Mouse (Mus musculus): Measurements from ENCODE around the gene Krtap4-8. TPM values are rescaled to one million over a fixed set of nuclear protein-coding genes. Genes with fewer than 3 reads are reported as not detected.
"Not testable (repeated sequence)": the region's sequence is repeated elsewhere in the genome, so short reads cannot be mapped to it uniquely, and the experiment has no call there.

Krtap4-8 gene
- not detected in 2 replicates for polyA plus RNA-seq (2012; rRNA removed)

DNA sequence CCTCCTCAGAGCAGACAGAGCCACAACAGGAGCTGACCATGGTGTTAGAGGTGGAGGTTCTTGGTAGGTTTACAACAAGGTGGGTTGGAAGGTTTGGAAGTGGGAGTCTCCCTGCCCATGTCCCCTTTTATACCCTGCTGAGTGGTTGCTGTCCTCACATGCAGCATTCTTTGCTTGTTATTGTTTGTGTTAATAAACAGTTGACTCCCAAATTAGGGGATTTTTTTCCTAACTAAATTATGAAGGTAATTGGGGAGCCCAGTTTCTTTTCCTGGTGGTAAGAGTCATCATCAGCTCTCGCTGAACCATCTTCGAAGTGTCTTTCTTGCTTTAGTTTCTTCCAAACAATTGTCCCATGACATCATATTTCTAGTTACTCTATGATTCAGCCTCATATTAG lies at the start of gene Krtap4-8:
Krtap4-8 (minus strand) TSS at position 101 of the 400 bp plus-strand sequence.
- no peak for DNase-seq (ENCODE audit: low spot score)

GRCm38 (mm10) chr11:99815566-99815965 lies 35.1 kb upstream of the Krtap4-8 start, which contains the start of gene Gm11564:
TSS of gene Gm11564 (minus strand) at chr11:99815666.
- not testable (repeated sequence) for DNase-seq (ENCODE audit: low spot score)

DNA sequence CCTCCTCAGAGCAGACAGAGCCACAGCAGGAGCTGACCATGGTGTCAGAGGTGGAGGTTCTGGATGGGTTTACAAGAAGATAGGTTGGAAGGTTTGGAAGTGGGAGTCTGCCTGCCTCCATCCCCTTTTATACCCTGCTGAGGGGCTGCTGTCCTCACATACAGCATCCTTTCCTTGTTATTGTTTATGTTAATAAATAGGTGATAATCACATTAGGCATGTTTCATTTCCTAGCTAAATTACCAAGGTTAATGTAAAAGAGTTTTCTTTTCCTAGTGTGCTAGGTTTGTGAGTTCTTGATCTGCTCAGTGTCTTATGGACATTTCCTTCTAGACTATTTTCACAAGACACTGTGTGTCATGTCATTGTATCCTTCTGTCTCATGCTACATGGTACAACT lies 29.3 kb upstream of the Krtap4-8 start, which contains the start of gene Krtap4-13:
Krtap4-13 (minus strand) TSS at position 101 of the 400 bp plus-strand sequence.
- not testable (repeated sequence) for DNase-seq (ENCODE audit: low spot score)

DNA sequence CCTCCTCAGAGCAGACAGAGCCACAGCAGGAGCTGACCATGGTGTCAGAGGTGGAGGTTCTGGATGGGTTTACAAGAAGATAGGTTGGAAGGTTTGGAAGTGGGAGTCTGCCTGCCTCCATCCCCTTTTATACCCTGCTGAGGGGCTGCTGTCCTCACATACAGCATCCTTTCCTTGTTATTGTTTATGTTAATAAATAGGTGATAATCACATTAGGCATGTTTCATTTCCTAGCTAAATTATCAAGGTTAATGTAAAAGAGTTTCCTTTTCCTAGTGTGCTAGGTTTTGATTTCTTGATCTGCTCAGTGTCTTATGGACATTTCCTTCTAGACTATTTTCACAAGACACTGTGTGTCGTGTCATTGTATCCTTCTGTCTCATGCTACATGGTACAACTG lies 23.8 kb upstream of the Krtap4-8 start, which contains the start of gene Gm11554:
Gm11554 (minus strand) TSS at position 101 of the 400 bp plus-strand sequence.
- not testable (repeated sequence) for DNase-seq (ENCODE audit: low spot score)

- DNase-seq (ENCODE audit: low spot score): not testable (repeated sequence)
Measured at GRCm38 (mm10) chr11:99798832-99799231, 18.3 kb upstream of the Krtap4-8 start, which contains the start of gene Gm11569. TSS of gene Gm11569 (minus strand) at chr11:99798932.

- DNase-seq (ENCODE audit: low spot score): no peak
Measured at GRCm38 (mm10) chr11:99793367-99793766, 12.9 kb upstream of the Krtap4-8 start, which contains the start of gene Gm11596. TSS of gene Gm11596 (minus strand) at chr11:99793467.

DNA sequence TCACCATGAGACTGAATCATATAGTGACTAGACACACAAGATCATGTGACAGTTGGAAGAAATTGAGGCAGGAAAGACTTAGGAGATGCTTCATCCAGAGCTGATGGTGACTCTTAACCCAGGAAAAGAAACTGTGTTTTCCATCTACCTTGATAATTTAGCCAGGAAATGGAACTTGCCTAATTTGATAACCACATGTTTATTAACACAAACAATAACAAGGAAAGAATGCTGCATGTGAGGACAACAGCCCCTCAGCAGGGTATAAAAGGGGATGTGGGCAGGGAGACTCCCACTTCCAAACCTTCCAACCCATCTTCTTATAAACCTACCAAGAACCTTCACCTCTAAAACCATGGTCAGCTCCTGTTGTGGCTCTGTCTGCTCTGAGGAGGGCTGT lies 4.4 kb upstream of the Krtap4-8 start, which contains the start of gene Krtap4-9:
Krtap4-9 (plus strand) TSS at position 301 of the 400 bp plus-strand sequence.
- not testable (repeated sequence) for DNase-seq (ENCODE audit: low spot score)

DNA sequence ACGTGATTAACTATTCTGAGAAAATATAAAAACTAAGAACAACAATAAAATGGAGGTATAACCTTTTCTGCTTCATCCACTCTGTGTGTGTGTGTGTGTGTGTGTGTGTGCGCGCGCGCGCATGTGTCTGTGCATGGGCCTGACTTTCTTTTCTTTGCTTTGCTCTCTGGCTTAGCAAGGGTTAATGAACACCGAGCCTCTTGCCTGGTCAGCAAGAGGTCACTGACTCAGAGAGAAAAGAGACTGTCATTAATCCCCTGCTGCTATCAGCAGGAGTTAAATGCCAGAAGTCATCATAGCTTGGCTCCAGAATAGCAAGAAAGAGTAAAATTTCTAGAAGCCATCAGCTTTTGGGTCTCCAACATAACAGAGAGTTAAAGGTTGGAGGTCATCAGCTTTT lies 2.1 kb downstream of the Krtap4-8 start:
- no peak for DNase-seq (ENCODE audit: low spot score)

- not testable (repeated sequence) for DNase-seq (ENCODE audit: low spot score)
Measured at GRCm38 (mm10) chr11:99772813-99773212, 7.7 kb downstream of the Krtap4-8 start, which contains the start of gene Gm11595. TSS of gene Gm11595 (minus strand) at chr11:99772913.

DNA sequence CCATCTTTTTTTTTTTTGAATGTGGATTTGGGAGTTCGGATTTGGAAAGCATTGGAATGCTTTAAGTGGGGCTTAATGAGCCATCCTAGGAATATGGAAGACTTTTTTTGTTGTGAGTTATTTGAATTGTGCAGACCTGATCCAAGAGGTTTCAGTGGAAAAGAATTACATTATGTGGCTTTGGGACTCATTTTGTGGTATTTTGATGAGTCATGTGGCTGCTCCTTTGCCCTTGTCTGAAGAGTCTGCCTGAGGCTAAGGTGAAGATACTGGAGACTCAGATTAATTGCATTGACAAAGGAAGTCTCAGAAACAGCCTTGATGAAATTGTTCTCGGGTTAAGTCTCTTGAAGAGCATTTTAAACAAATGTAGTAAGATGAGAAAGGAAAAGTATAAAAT lies 12.1 kb downstream of the Krtap4-8 start:
- no peak for DNase-seq (ENCODE audit: low spot score)

DNA sequence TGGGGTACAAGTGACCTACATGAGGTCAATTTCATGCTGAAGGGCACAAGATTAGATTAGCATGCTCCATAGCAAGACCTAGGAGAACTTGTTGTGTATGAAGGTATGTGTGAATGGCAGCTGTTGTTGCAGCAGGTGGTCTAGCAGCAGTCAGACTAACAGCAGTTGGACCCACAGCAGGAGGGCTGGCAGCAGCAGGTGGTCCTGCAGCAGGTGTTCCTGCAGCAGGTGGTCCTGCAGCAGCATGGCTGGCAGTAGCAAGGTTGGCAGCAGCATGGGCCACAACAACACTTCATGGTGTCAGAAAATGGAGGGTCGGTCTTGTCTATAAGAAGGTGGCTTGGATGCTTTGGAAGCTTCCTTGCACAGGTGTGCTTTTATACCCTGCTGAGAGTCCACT lies 21.6 kb downstream of the Krtap4-8 start:
- DNase-seq (ENCODE audit: low spot score): no peak

DNA sequence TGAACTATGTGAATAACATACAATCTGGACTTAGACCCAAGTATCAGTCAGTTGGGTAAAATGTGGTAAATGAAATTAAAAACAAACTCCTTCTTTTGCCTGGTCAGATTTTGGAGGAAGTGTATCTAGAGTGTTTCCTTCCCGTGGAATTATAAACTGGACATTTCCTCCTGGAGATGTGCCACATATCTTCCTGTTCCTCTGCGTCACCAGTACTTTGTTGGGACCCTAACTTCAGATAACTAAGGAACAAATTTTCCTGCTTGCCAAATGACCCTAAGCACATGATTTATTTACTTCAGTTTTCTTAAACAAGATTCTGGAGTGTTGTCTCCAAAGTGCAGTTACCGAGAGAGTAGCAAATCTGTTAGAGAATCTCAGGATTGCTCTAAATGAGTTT lies 36.5 kb downstream of the Krtap4-8 start:
- no peak for DNase-seq (ENCODE audit: low spot score)

- no peak for DNase-seq (ENCODE audit: low spot score)
Measured at GRCm38 (mm10) chr11:99734190-99734589, 46.3 kb downstream of the Krtap4-8 start, which contains the start of gene Gm14180. TSS of gene Gm14180 (minus strand) at chr11:99734290.

Other genes starting within 250 kb of the Krtap4-8 start
- gene Krt40, start 237.5 kb downstream of the Krtap4-8 start, polyA plus RNA-seq (2012; rRNA removed): not detected in 2 replicates
- not detected in 2 replicates for gene Krtap3-3, start 229.8 kb downstream of the Krtap4-8 start, polyA plus RNA-seq (2012; rRNA removed)
- not detected in 2 replicates for gene Krtap3-2, start 223.9 kb downstream of the Krtap4-8 start, polyA plus RNA-seq (2012; rRNA removed)
- not detected in 2 replicates for gene Gm11939, start 221.2 kb downstream of the Krtap4-8 start, polyA plus RNA-seq (2012; rRNA removed)
- not detected in 2 replicates for gene Krtap3-1, start 214.1 kb downstream of the Krtap4-8 start, polyA plus RNA-seq (2012; rRNA removed)
- gene Krtap1-5, start 199.7 kb downstream of the Krtap4-8 start, polyA plus RNA-seq (2012; rRNA removed): 0.22 TPM in 1 of 2 replicates, not detected in the other
- not detected in 2 replicates for gene Krtap1-4, start 197.1 kb downstream of the Krtap4-8 start, polyA plus RNA-seq (2012; rRNA removed)
- not detected in 2 replicates for gene Krtap1-3, start 189.4 kb downstream of the Krtap4-8 start, polyA plus RNA-seq (2012; rRNA removed)
- not detected in 2 replicates for gene Krtap9-3, start 182.6 kb downstream of the Krtap4-8 start, polyA plus RNA-seq (2012; rRNA removed)
- not detected in 2 replicates for gene Gm11938, start 177.4 kb downstream of the Krtap4-8 start, polyA plus RNA-seq (2012; rRNA removed)
- gene Gm11937, start 170.5 kb downstream of the Krtap4-8 start, polyA plus RNA-seq (2012; rRNA removed): not detected in 2 replicates
- gene Krtap2-4, start 165.9 kb downstream of the Krtap4-8 start, polyA plus RNA-seq (2012; rRNA removed): not detected in 2 replicates
- 0.18 TPM in 1 of 2 replicates, not detected in the other for gene Gm11562, start 160.3 kb downstream of the Krtap4-8 start, polyA plus RNA-seq (2012; rRNA removed)
- gene Krtap4-1, start 152.5 kb downstream of the Krtap4-8 start, polyA plus RNA-seq (2012; rRNA removed): not detected in 2 replicates
- gene Krtap4-2, start 145.6 kb downstream of the Krtap4-8 start, polyA plus RNA-seq (2012; rRNA removed): not detected in 2 replicates
- not detected in 2 replicates for gene Krtap4-7, start 136.6 kb downstream of the Krtap4-8 start, polyA plus RNA-seq (2012; rRNA removed)
- not detected in 2 replicates for gene Gm11555, start 130.5 kb downstream of the Krtap4-8 start, polyA plus RNA-seq (2012; rRNA removed)
- gene Gm11563, start 121.7 kb downstream of the Krtap4-8 start, polyA plus RNA-seq (2012; rRNA removed): not detected in 2 replicates
- not detected in 2 replicates for gene Krtap4-6, start 114.7 kb downstream of the Krtap4-8 start, polyA plus RNA-seq (2012; rRNA removed)
- not detected in 2 replicates for gene Gm14190, start 90.0 kb downstream of the Krtap4-8 start, polyA plus RNA-seq (2012; rRNA removed)
- not detected in 2 replicates for gene Gm14180, start 46.4 kb downstream of the Krtap4-8 start, polyA plus RNA-seq (2012; rRNA removed)
- gene Gm11595, start 7.8 kb downstream of the Krtap4-8 start, polyA plus RNA-seq (2012; rRNA removed): not detected in 2 replicates
- gene Krtap4-9, start 4.5 kb upstream of the Krtap4-8 start, polyA plus RNA-seq (2012; rRNA removed): not detected in 2 replicates
- 0.06 TPM in 1 of 2 replicates, not detected in the other for gene Gm11596, start 12.8 kb upstream of the Krtap4-8 start, polyA plus RNA-seq (2012; rRNA removed)
- 0.08 TPM in 1 of 2 replicates, not detected in the other for gene Gm11569, start 18.2 kb upstream of the Krtap4-8 start, polyA plus RNA-seq (2012; rRNA removed)
- gene Gm11554, start 23.7 kb upstream of the Krtap4-8 start, polyA plus RNA-seq (2012; rRNA removed): not detected in 2 replicates
- gene Krtap4-13, start 29.2 kb upstream of the Krtap4-8 start, polyA plus RNA-seq (2012; rRNA removed): 0.18 and 0.24 TPM in 2 replicates
- gene Gm11564, start 35.0 kb upstream of the Krtap4-8 start, polyA plus RNA-seq (2012; rRNA removed): not detected in 2 replicates
- gene 2300003K06Rik, start 57.4 kb upstream of the Krtap4-8 start, polyA plus RNA-seq (2012; rRNA removed): not detected in 2 replicates
- gene Krtap4-16, start 70.9 kb upstream of the Krtap4-8 start, polyA plus RNA-seq (2012; rRNA removed): 0.07 and 0.08 TPM in 2 replicates
- not detected in 2 replicates for gene Gm11568, start 77.2 kb upstream of the Krtap4-8 start, polyA plus RNA-seq (2012; rRNA removed)
- gene Gm11559, start 83.8 kb upstream of the Krtap4-8 start, polyA plus RNA-seq (2012; rRNA removed): not detected in 2 replicates
- not detected in 2 replicates for gene Krtap9-1, start 92.7 kb upstream of the Krtap4-8 start, polyA plus RNA-seq (2012; rRNA removed)
- not detected in 2 replicates for gene Gm11567, start 98.5 kb upstream of the Krtap4-8 start, polyA plus RNA-seq (2012; rRNA removed)
- not detected in 2 replicates for gene Krtap31-1, start 127.2 kb upstream of the Krtap4-8 start, polyA plus RNA-seq (2012; rRNA removed)
- not detected in 2 replicates for gene Gm11565, start 134.0 kb upstream of the Krtap4-8 start, polyA plus RNA-seq (2012; rRNA removed)
- gene Krtap31-2, start 155.6 kb upstream of the Krtap4-8 start, polyA plus RNA-seq (2012; rRNA removed): not detected in 2 replicates
- gene Krtap9-5, start 167.8 kb upstream of the Krtap4-8 start, polyA plus RNA-seq (2012; rRNA removed): not detected in 2 replicates
- gene Krtap29-1, start 198.3 kb upstream of the Krtap4-8 start, polyA plus RNA-seq (2012; rRNA removed): not detected in 2 replicates
- not detected in 2 replicates for gene Krtap16-1, start 205.9 kb upstream of the Krtap4-8 start, polyA plus RNA-seq (2012; rRNA removed)
- gene Krtap17-1, start 213.3 kb upstream of the Krtap4-8 start, polyA plus RNA-seq (2012; rRNA removed): not detected in 2 replicates
- gene Krt33a, start 235.5 kb upstream of the Krtap4-8 start, polyA plus RNA-seq (2012; rRNA removed): 0.04 and 0.11 TPM in 2 replicates
- not detected in 2 replicates for gene Krt33b, start 249.2 kb upstream of the Krtap4-8 start, polyA plus RNA-seq (2012; rRNA removed)